Mouse (Mus musculus): ENCODE results near the gene Rmi1.

DNA sequence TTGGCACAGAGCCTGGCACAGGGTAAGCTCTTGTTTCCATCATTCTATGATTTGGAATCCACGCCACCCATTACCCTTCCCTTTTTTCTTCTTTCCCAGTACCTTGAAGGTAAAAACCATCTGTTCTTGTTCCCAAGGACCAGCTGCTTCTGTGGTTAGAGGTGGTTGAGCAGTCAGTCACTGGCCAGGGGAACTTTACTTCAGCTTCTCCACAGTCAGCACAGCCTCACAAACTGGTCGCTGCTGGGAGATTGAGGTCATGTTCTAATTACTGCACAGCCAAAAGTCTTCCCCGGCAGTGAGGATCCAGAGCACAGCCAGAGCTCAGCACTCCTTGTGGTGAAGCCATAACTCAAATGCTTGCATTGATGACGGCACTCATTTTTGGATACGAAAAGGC is 13.8 kb downstream of the Rmi1 start:
- TF ChIP-seq CTCF (IDR thresholded peaks at IDR 0.05; ENCODE audit: low read depth) (no peak), EP300 (IDR thresholded peaks at IDR 0.05; ENCODE audit: low read depth) (no peak)
